Mouse (Mus musculus): ENCODE measurements around the gene Jarid2. TPM values are rescaled to one million over a fixed set of nuclear protein-coding genes. Genes with fewer than 3 reads are reported as not detected.

Jarid2 gene
- 53.7 and 54.5 TPM in 2 replicates for polyA plus RNA-seq (2015; fragmentation: Nextera tagmentation; extraction: Ambion mirVana)

GRCm38 (mm10) chr13:44729424-44729971 lies at the start of gene Jarid2:
Jarid2 (plus strand) TSS chr13:44729474.
- under 1% methylated on average over 30 of the region's 31 CpGs for WGBS
- ATAC-seq: 0 out of 2 replicates have a peak, but pooled peaks have one; percentile 5

GRCm38 (mm10) chr13:44681051-44681450 lies 48.2 kb upstream of the Jarid2 start:
- Histone ChIP-seq H3K4me3 (replicated peaks) (no peak overlapping the region), H3K27me3 (no peaks in the 10 kb centered on the region), H3K36me3 (no peaks in the 10 kb centered on the region), H3K4me1 (replicated peaks) (no peaks in the 10 kb centered on the region), H3K9me3 (no peaks in the 10 kb centered on the region), H3K4me2 (replicated peaks) (no peak overlapping the region), H3K27ac (no peak overlapping the region), H3K9ac (replicated peaks) (no peak overlapping the region)
- ATAC-seq: no peak
- 93% methylated on average over 7 of the region's 7 CpGs for WGBS

More at GRCm38 (mm10) chr13:44729424-44729971, at the start of gene Jarid2:
- Histone ChIP-seq H3K4me1 (replicated peaks) (peaks cover 26% of the 10 kb centered on the region), H3K4me3 (replicated peaks) (peak within 1 kb of the TSS; percentile 80), H3K9me3 (no peaks in the 10 kb centered on the region), H3K36me3 (no peaks in the 10 kb centered on the region), H3K27me3 (no peaks in the 10 kb centered on the region), H3K27ac (peak within 1 kb of the TSS; percentile 97), H3K9ac (replicated peaks) (peak within 1 kb of the TSS; percentile 84), H3K4me2 (replicated peaks) (peak within 1 kb of the TSS; percentile 85)

- Histone ChIP-seq H3K27me3 (no peaks in the 10 kb centered on the region), H3K4me2 (replicated peaks) (no peak overlapping the region), H3K27ac (no peak overlapping the region), H3K4me1 (replicated peaks) (no peaks in the 10 kb centered on the region), H3K4me3 (replicated peaks) (no peak overlapping the region), H3K9ac (replicated peaks) (no peak overlapping the region), H3K36me3 (no peaks in the 10 kb centered on the region), H3K9me3 (no peaks in the 10 kb centered on the region)
- ATAC-seq: no peak
- 53% methylated on average over 3 of the region's 3 CpGs for WGBS
Measured at GRCm38 (mm10) chr13:44688140-44688539, 41.1 kb upstream of the Jarid2 start.

DNA sequence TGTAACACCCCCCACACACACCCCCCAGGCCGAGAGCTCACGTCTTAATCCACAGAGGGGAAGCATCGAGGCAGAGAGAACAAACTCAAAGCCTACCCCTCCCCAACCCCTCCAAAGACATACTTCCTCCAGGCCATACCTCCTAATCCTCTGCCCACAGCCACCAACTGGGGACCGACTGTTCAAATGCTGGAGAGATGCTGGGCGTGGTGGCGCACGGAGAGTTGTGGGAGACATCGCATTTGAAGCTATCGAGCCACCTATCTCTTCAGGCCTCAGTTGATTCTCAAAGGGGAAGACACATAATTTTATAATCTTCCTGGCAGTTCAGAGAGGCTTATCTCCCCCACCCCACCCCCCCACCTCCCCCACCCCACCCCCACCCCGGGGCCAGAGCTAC lies 31.6 kb upstream of the Jarid2 start:
- Histone ChIP-seq H3K9me3 (no peaks in the 10 kb centered on the region), H3K27me3 (no peaks in the 10 kb centered on the region), H3K9ac (replicated peaks) (no peak overlapping the region), H3K36me3 (no peaks in the 10 kb centered on the region), H3K4me1 (replicated peaks) (no peaks in the 10 kb centered on the region), H3K4me3 (replicated peaks) (no peak overlapping the region), H3K27ac (no peak overlapping the region), H3K4me2 (replicated peaks) (no peak overlapping the region)
- WGBS: 72% methylated on average over 10 of the region's 10 CpGs
- ATAC-seq: no peak

- Histone ChIP-seq H3K27ac (no peak overlapping the region), H3K27me3 (no peaks in the 10 kb centered on the region), H3K4me2 (replicated peaks) (no peak overlapping the region), H3K4me3 (replicated peaks) (no peak overlapping the region), H3K9ac (replicated peaks) (no peak overlapping the region), H3K9me3 (no peaks in the 10 kb centered on the region), H3K4me1 (replicated peaks) (peaks cover 7% of the 10 kb centered on the region; the same call in 1 of the 2 replicates), H3K36me3 (no peaks in the 10 kb centered on the region)
- no peak for ATAC-seq
- WGBS: 87% methylated on average over 15 of the region's 15 CpGs
Measured at GRCm38 (mm10) chr13:44704036-44704801, 25.1 kb upstream of the Jarid2 start.

DNA sequence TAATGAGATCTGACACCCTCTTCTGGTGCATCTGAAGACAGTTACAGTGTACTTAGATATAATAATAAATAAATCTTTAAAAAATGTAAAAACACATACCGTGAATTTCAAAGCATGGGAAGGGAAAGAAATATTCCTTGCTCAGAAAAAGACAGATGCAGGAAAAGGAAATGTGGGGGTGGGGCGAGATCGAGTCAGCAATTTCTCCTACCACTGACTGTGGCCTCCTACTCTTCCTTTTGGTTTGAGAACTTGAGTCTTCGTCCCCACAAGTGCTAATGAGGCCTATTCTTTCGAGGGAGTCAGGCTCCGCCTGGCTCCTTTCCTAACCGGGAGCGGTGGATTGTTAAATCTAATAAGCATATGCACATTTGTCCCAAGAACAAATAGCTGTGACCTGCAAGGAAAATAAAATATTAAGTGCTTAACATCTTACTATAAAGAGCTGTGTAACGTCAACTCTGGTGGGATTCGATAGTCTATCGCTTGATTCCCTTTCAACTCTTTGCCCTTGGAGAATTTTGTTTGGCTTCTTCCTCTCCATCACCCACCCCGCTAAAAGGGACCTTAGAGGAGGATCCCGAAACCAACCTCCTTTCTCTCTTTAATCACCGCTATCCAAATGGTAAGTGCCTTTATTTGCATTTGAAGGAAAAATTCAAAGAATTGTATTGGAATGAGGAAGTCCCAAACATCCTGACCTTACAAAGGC lies 24.1 kb upstream of the Jarid2 start:
- Histone ChIP-seq H3K4me3 (replicated peaks) (no peak overlapping the region), H3K4me1 (replicated peaks) (peaks cover 7% of the 10 kb centered on the region; the same call in 1 of the 2 replicates), H3K9ac (replicated peaks) (no peak overlapping the region), H3K27me3 (no peaks in the 10 kb centered on the region), H3K4me2 (replicated peaks) (no peak overlapping the region), H3K27ac (no peak overlapping the region), H3K36me3 (no peaks in the 10 kb centered on the region), H3K9me3 (no peaks in the 10 kb centered on the region)
- 33% methylated on average over 14 of the region's 14 CpGs for WGBS
- ATAC-seq: no peak

- Histone ChIP-seq H3K27me3 (no peaks in the 10 kb centered on the region), H3K4me3 (replicated peaks) (no peak overlapping the region), H3K4me1 (replicated peaks) (peaks cover 7% of the 10 kb centered on the region; the same call in 1 of the 2 replicates), H3K27ac (no peak overlapping the region), H3K9ac (replicated peaks) (no peak overlapping the region), H3K36me3 (no peaks in the 10 kb centered on the region), H3K9me3 (no peaks in the 10 kb centered on the region), H3K4me2 (replicated peaks) (no peak overlapping the region)
- 53% methylated on average over 7 of the region's 7 CpGs for WGBS
- ATAC-seq: no peak
Measured at GRCm38 (mm10) chr13:44705743-44706044, 23.6 kb upstream of the Jarid2 start.

GRCm38 (mm10) chr13:44706206-44706915 lies 22.9 kb upstream of the Jarid2 start:
- Histone ChIP-seq H3K36me3 (no peaks in the 10 kb centered on the region), H3K27ac (no peak overlapping the region), H3K9ac (replicated peaks) (no peak overlapping the region), H3K4me2 (replicated peaks) (no peak overlapping the region), H3K4me1 (replicated peaks) (peaks cover 7% of the 10 kb centered on the region; the same call in 1 of the 2 replicates), H3K9me3 (no peaks in the 10 kb centered on the region), H3K27me3 (no peaks in the 10 kb centered on the region), H3K4me3 (replicated peaks) (no peak overlapping the region)
- ATAC-seq: no peak
- WGBS: 61% methylated on average over 10 of the region's 10 CpGs

GRCm38 (mm10) chr13:44707176-44707575 lies 22.1 kb upstream of the Jarid2 start:
- Histone ChIP-seq H3K36me3 (no peaks in the 10 kb centered on the region), H3K27me3 (no peaks in the 10 kb centered on the region), H3K4me1 (replicated peaks) (peaks cover 11% of the 10 kb centered on the region; the same call in 1 of the 2 replicates), H3K27ac (no peak overlapping the region), H3K9ac (replicated peaks) (no peak overlapping the region), H3K4me3 (replicated peaks) (no peak overlapping the region), H3K9me3 (no peaks in the 10 kb centered on the region), H3K4me2 (replicated peaks) (no peak overlapping the region)
- ATAC-seq: no peak
- 54% methylated on average over 5 of the region's 5 CpGs for WGBS

DNA sequence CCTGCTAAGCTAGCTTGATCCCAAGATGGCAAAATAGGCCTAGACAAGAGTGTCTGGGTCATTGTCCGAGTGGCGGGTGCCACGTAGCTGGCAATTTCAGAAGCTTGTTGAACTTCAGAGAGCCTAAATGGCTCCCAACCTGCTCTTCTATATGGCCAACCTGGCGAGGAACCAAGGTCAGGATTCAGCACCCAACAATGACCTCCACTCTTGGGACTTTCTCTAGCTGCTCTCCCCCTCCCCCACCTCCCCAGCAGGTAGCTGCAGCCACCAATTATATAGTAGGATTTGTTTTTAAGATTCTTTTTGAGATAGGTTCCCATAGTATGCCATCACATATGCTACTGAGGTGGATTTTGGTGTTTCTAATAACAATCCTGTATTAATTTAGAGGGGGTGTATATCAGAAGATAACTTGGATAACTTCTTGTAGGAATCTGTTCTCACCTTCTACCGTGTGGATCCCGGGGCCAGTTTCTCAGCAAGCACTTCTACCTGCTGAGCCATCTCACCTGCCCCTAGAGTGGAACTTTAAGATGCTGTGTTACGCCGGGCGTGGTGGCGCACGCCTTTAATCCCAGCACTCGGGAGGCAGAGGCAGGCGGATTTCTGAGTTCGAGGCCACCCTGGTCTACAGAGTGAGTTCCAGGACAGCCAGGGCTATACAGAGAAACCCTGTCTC lies 20.8 kb upstream of the Jarid2 start:
- Histone ChIP-seq H3K4me2 (replicated peaks) (no peak overlapping the region), H3K9me3 (no peaks in the 10 kb centered on the region), H3K9ac (replicated peaks) (no peak overlapping the region), H3K36me3 (no peaks in the 10 kb centered on the region), H3K4me3 (replicated peaks) (no peak overlapping the region), H3K27ac (no peak overlapping the region), H3K4me1 (replicated peaks) (peaks cover 11% of the 10 kb centered on the region; the same call in 1 of the 2 replicates), H3K27me3 (no peaks in the 10 kb centered on the region)
- ATAC-seq: no peak
- 93% methylated on average over 14 of the region's 14 CpGs for WGBS

GRCm38 (mm10) chr13:44709747-44710480 lies 19.4 kb upstream of the Jarid2 start:
- no peaks in the 10 kb centered on the region for H3K9me3 ChIP-seq
- no peak overlapping the region for H3K4me3 ChIP-seq (replicated peaks)
- ATAC-seq: no peak
- no peak overlapping the region for H3K4me2 ChIP-seq (replicated peaks)
- WGBS: 76% methylated on average over 8 of the region's 8 CpGs
- no peaks in the 10 kb centered on the region for H3K27me3 ChIP-seq
- H3K4me1 ChIP-seq (replicated peaks): peaks cover 11% of the 10 kb centered on the region
- no peaks in the 10 kb centered on the region for H3K36me3 ChIP-seq
- H3K27ac ChIP-seq: no peak overlapping the region
- no peak overlapping the region for H3K9ac ChIP-seq (replicated peaks)
